Mouse (Mus musculus) heart, postnatal 0 days (tissue): ENCODE data around the gene Hist1h3d.
"Not testable (repeated sequence)": the region's sequence is repeated elsewhere in the genome, so short reads cannot be mapped to it uniquely, and the experiment has no call there.

ENCODE experiments used
- CTCF ChIP-seq: IDR thresholded peaks from 2 replicates; pipeline ENCODE4 v1.5.1; 2016; ENCODE audit warnings: antibody characterized with exemption, control low read depth, low read depth
- EP300 ChIP-seq: IDR thresholded peaks from 2 replicates; pipeline ENCODE4 v1.6.1; 2016; ENCODE audit warnings: antibody characterized with exemption, low read depth

DNA sequence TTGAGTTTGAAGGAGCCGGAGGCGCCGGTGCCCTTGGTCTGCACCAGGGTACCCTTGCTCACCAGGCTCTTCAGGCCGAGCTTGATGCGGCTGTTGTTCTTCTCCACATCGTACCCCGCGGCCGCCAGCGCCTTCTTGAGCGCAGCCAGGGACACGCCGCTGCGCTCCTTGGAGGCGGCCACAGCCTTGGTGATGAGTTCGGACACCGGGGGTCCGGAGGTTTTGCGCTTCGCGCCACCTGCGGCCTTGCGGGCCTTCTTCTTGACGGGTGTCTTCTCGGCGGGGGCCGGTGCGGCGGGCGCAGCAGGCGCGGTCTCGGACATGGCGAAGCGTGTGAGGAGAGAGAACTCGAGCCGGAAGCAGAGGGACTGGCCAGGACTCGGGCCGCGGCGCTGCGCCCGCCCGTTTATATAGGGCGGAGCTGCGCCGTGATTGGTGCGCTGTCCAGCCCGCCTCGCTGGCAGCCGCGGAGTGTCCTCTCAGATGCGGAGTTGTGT is 46.7 kb downstream of the Hist1h3d start, which contains the start of gene Hist1h1e:
- not testable (repeated sequence) for TF ChIP-seq CTCF
- peak; percentile 90 for TF ChIP-seq EP300
